Mouse (Mus musculus) forebrain, embryonic 10.5 days (tissue): Measurements from ENCODE around the gene Pih1d3. TPM values are rescaled to one million over a fixed set of nuclear protein-coding genes. Genes with fewer than 3 reads are reported as not detected.

Experiments
- DNase-seq: peaks from one replicate; pipeline ENCODE4 v3.0.0-alpha.2; 2017; ENCODE audit warnings: low spot score; ENCODE audit errors: extremely low spot score
- H3K27ac ChIP-seq: fragments of 300-500 bp; sonication (generic); 2 replicates; pipeline ENCODE4 v1.5.1; 2016; ENCODE audit warnings: mild to moderate bottlenecking
- H3K27me3 ChIP-seq: fragments of 300-500 bp; sonication (generic); 2 replicates; pipeline ENCODE4 v1.6.1; 2016; ENCODE audit warnings: mild to moderate bottlenecking; ENCODE audit not compliant: poor library complexity, severe bottlenecking
- H3K36me3 ChIP-seq: fragments of 300-500 bp; sonication (generic); replicated peaks from 2 replicates; pipeline ENCODE4 v1.6.1; 2016; ENCODE audit warnings: mild to moderate bottlenecking, moderate library complexity
- H3K4me1 ChIP-seq: fragments of 300-500 bp; sonication (generic); 2 replicates; pipeline ENCODE4 v1.6.1; 2016
- H3K4me3 ChIP-seq: fragments of 300-500 bp; sonication (generic); 2 replicates; pipeline ENCODE4 v1.5.1; 2016; ENCODE audit warnings: mild to moderate bottlenecking, moderate library complexity
- H3K9me3 ChIP-seq: fragments of 300-500 bp; sonication (generic); 2 replicates; pipeline ENCODE4 v1.6.1; 2016; ENCODE audit warnings: mild to moderate bottlenecking, moderate library complexity
- WGBS: fragments of 180-500 bp; shearing (Covaris S2); methylation state at CpG from one replicate; pipeline ENCODE4 v1.1.7; 2016; 5-methylcytosine and 5-hydroxymethylcytosine counted together
- polyA plus RNA-seq: library from polyadenylated mRNA; unstranded; fragments of >200 nt; fragmentation: Nextera tagmentation; extraction: Ambion mirVana; gene quantifications from 2 replicates; pipeline ENCODE4 v1.2.1, GENCODE M21; 2016

Gene Pih1d3
- polyA plus RNA-seq, 1 experiment from 2014 or later: not detected

- DNase-seq: peak; percentile 37
- no peak overlapping the region for H3K27ac ChIP-seq
- H3K4me3 ChIP-seq: no peak overlapping the region
- H3K9me3 ChIP-seq: no peaks in the 10 kb centered on the region
- H3K4me1 ChIP-seq: peaks cover 6% of the 10 kb centered on the region; the same call in 1 of the 2 replicates
- no peaks in the 10 kb centered on the region for H3K36me3 ChIP-seq
- peaks cover 42% of the 10 kb centered on the region for H3K27me3 ChIP-seq
These were observed 10.8 kb downstream of the Pih1d3 start for GRCm38 (mm10) chr1:31233319-31234036.

- no peaks in the 10 kb centered on the region for H3K36me3 ChIP-seq
- WGBS: 86% methylated on average over 10 of the region's 10 CpGs
- H3K27ac ChIP-seq: no peak overlapping the region
- H3K4me3 ChIP-seq: no peak overlapping the region
- no peak for DNase-seq
- H3K27me3 ChIP-seq: no peaks in the 10 kb centered on the region
- H3K9me3 ChIP-seq: no peaks in the 10 kb centered on the region
- no peaks in the 10 kb centered on the region for H3K4me1 ChIP-seq
These were observed 37.7 kb downstream of the Pih1d3 start for GRCm38 (mm10) chr1:31260218-31260923.

Other genes with a start within 250 kb of the Pih1d3 start
- not detected in 2 replicates for gene AC153137.1, start 244.9 kb upstream of the Pih1d3 start, polyA plus RNA-seq
- gene Lgsn, start 46.4 kb upstream of the Pih1d3 start, polyA plus RNA-seq: not detected in 2 replicates
- gene 4931428L18Rik, start 154 bp upstream of the Pih1d3 start, polyA plus RNA-seq: not detected in 2 replicates